Mouse (Mus musculus) frontal cortex, postnatal 25 days (tissue): ENCODE results near the gene Sdccag8.
"Not testable (repeated sequence)": the region's sequence is repeated elsewhere in the genome, so short reads cannot be mapped to it uniquely, and the experiment has no call there.

ENCODE experiments used
- DNase-seq, 2 experiments: peaks; one replicate each; pipeline ENCODE4 v3.0.0; 2022; ENCODE audit warnings: low spot score in 2 of 2

The Sdccag8 gene

DNA sequence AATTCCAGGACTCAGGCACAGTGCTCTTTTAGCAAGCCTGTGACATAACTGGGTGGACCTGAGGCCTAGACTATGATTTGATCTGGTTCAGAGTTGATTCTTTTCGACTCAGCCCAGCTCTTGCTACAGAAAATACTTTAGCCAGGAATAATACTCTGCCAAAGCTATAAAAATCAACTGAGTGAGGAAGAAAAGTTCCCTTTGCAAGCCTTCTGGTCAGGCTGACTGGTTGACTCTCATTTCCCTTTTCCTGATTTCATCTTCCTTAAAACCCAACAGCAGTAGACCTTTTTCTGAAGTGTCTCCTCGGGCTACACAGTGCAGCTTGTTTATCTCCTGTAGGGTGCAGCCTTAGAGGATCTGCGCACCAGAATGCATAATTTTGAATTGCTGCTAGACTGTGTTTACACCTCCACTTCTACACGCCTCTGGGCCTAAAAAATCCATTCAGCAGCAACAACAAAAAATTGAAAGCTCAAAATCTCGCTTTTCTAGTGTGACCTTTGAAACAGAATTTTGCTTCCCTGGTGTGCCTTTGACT, 13.6 kb downstream of the Sdccag8 start:
- no peak for DNase-seq

DNA sequence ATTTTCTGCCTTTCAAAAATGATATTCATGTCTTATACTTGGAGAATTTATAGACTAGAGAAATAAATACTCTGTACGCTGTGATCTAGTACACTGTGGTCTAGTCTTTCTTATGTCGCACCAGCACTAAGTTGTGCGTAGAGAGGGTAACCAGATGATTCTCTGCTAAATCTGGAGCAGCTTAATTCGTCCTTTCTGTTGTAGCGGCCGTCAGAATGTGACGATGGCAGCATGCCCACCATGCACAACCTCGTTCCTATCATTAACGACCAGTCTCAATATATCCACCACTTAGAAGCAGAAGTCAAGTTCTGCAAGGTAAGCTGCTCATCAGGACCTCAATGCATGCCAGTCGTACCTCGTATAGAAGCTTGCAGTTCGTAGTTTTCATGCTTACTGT, 14.2 kb downstream of the Sdccag8 start:
- DNase-seq = no peak

DNA sequence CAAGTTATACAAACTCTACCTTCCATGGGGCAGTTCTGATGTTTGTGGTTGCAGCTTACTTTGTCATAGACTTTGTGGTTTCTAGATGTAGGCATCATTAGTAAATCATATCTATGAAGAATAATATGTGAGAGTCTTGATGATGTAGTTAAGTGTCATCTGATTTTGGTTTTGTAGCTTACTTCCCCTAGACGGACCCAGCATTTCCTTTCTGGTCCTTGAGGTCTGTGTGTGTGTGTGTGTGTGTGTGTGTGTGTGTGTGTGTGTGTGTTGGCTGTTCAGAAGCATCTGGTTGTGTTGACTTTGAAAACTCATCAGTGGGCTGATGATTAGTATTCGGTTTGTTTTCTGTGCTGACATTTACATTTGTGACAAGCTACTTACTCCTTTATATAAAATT, 17.6 kb downstream of the Sdccag8 start:
- DNase-seq = no peak

GRCm38 (mm10) chr1:176832607-176833006, 18.1 kb downstream of the Sdccag8 start:
- no peak for DNase-seq

GRCm38 (mm10) chr1:176833257-176833656, 18.8 kb downstream of the Sdccag8 start:
- DNase-seq = no peak

DNA sequence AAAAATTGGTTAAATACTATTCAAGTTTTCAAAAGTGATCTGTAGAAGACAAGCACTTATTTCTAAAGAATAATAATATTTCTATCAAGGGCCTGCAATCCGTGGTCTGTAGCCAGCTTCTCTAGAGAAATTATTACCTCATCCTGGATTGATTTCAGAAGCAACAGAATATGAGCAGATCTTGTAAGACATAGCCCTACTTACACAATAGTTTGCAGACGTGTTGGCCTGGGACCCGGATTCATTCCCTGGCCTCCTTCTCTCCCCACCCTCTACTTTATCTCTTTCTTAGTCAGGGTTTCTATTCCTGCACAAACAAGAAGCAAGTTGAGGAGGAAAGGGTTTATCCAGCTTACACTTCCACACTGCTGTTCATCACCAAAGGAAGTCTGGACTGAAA, 19.5 kb downstream of the Sdccag8 start:
- no peak for DNase-seq

- no peak for DNase-seq
Measured at GRCm38 (mm10) chr1:176834880-176835279, 20.4 kb downstream of the Sdccag8 start.

GRCm38 (mm10) chr1:176835501-176836294, 21.2 kb downstream of the Sdccag8 start:
- no peak for DNase-seq

- DNase-seq = not testable (repeated sequence)
Measured at GRCm38 (mm10) chr1:176836562-176836961, 22.1 kb downstream of the Sdccag8 start.

DNA sequence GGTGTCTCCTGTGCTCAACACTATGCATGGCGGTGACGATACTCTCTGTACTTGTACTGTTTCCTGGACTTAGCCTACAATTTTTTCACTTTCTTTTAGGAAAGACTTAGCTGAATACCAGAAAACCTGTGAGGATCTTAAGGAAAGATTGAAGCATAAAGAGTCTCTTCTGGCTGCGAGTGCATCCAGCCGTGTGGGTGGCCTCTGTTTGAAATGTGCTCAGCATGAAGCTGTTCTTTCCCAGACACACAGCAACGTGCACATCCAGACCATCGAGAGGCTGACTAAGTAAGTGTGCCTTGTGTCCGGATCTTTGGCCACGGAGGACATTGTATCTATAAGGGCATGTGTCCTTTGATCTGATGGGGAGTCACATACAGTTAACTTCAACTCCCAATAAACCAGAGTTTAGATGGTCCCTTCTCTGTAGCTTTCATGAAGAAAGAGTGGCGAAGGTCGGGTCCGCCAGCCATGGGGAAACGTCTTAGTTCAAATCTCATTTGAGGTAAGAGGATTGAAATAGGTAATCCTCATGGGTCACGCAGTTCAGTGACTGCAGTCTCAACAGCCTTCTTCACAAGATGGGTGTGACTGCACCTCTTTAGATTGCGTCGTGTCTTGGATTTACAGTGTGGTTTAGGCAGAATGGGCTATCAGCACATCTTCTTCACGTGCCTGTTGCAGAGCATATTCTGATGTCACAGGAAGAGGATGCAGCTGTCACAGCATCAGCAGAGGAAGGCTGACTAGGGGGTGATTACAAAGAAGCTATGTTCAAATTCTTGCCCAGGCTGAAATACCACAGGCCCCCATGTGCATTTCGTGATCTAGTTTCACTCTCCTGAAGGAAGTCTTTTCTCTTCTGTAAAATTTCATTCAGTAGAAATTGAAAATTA, 30.9 kb downstream of the Sdccag8 start:
- DNase-seq = no peak

DNA sequence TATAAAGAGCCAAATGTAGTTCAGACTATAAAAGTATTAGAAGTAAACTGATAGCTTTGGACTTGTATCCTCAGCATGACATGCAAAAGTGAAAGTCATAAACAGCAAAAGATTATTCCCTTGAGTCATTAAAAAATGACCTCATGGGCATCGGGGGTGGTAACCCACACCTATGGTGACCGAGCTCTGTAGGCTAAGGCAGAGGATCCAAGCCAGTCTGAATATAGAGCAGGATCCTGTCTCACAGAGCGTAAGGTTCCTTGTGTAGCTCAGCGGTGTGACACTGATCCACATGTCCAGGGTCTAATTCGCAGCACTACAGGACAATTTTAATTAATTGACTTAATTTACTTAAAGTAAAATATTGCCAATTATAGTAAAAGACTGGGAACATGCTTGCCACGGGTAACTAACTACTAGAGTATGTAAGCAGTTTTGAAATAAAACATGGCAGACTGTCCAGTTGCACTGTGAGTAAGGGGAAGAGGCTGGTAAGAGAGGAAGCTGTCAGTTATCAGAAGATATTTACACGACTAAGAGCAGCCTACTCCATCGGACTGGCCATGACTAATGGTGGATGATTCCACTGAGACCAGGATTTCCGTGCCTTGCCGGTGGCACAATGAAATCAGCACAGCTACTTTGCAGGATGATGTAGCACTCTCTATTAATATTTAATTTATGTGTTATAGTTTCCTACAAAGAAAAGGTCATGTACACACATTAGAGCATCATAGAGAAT, 32.8 kb downstream of the Sdccag8 start:
- no peak for DNase-seq

GRCm38 (mm10) chr1:176848613-176849290, 34.3 kb downstream of the Sdccag8 start:
- DNase-seq = no peak

GRCm38 (mm10) chr1:176849377-176849776, 34.9 kb downstream of the Sdccag8 start:
- DNase-seq = no peak

GRCm38 (mm10) chr1:176851401-176851800, 36.9 kb downstream of the Sdccag8 start:
- no peak for DNase-seq

DNA sequence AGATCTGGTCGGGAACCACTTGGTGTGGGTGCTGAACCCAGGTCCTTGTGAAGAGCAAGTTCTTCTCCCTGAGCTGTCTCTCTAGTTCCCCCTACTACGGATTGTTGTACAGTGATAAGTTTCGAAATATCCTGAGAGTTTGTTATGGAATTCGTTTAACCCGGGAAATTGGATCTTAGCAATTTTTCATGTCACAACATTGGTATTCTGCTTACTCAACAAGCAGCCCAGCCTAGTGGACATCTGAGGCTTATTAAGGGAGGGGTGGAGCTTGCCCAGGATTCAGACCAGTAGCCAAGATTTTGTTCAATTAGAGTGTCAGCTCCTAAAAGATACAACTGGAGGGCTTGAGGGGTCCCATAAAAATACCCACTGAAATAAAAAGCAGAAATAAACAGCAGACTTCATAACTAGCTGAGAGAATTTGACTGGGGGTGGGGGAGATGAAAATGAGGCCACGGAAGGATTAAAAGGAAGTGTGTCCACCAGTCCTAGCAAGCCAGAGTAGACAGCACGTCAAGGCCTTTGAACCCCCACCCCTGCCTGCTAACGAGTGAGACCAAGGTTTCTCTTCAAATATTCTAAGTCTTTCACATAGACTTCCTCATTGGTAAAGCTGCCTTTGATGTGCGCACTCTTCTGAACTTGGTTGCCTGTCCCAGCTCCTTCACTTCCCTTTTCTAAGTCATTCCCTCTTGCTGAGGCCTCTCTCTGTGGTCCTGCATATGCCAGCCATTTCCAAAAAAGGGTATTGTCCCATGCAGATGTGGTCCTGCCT, 38.5 kb downstream of the Sdccag8 start:
- DNase-seq = no peak

DNA sequence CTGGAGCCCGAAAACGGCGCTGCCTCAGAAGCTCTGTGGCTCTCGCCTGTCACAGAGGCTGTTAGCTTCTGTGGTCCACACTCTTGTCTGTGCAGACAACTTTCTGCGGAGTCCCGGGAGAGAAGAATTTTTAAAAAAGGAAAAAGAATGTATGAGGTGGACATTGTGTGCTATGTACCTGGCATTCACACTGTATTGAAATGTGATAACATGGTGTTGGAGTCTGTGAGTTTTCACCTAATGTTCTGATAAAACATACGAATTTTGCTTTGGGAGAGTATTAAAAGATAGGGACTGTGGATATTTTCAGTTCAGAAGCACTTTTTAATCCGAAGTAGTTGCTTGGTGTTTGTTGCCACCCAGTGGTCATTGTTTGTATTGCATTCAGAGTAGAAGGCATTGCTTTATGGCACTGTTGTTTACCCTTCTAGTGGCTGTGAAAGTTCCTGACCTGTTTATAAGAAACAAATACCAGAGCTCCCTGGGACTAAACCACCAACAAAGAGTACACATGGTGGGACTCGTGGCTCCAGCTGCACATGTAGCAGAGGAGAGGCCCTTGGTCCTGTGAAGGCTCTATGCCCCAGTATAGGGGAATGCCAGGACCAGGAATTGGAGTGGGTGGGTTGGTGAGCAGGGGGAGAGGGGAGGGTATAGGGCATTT, 47.7 kb downstream of the Sdccag8 start:
- peak in 1 of 2 experiments; percentile 63 for DNase-seq

DNA sequence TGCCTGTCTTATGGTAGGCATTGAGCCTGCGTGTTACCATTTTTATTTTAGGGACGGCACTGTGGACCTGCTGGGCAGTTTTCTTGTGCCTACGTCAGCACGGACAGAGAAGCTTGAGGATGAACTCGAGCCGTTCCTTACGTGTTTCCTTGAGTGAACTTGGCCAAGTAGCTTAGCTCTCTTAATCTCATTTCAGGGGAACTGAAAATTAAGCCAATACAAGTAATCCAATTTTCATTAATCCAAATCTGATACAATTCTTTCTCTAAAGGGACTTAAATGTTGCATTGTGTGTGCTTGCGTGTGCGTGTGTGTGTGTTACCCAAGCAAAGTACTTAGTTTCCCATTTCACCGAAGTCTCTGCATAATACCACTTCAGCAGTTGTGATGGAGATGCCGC, 56.0 kb downstream of the Sdccag8 start:
- DNase-seq = no peak

DNA sequence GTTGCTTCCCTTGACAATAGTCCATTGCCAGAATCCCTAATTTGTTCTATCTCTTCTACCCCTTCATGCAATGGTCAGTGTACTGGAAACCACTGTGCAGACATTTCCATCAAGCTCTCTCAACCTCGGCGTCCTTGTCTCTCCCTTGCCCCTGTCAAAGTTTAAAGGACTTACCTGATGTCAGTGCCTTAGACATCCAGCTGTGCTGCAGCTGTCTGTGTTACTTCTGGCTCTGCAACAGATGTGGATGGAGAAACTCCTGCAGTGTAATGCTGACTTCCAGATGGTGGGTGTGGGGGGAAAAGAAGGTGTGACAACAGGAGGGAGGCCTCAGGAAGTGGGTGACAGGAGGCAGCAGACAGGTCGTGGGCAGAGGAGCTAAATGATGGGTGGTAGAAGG, 57.5 kb downstream of the Sdccag8 start:
- no peak for DNase-seq

DNA sequence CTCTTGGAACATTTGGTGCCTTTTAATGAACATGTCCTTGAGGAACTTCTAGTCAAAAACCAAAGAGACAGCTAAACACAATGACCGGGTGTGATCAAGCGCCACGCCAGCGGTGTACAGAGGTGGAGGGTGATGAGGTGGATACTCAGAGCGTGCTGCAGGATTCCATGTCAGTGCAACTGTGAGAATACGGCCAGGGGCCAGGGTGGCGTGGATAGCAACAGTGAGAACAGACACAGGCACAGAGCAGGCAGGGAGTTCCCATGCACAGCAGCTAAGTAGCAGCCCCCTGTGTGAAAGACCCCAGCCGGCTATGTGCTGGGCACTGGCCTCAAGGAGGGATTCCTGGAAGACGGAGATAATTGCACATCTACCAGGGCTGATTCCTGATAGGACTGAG, 59.0 kb downstream of the Sdccag8 start:
- no peak for DNase-seq

GRCm38 (mm10) chr1:176874155-176874554, 59.7 kb downstream of the Sdccag8 start:
- DNase-seq = no peak
